Mouse (Mus musculus): ENCODE measurements around the gene Smim22. TPM values are rescaled to one million over a fixed set of nuclear protein-coding genes. Genes with fewer than 3 reads are reported as not detected.

Smim22 gene
- polyA plus RNA-seq, 1 experiment from 2014 or later, result 1.3 TPM

- Histone ChIP-seq H3K9me3 (ENCODE audit: control insufficient read depth, low read length) (no peaks in the 10 kb centered on the region), H3K4me2 (ENCODE audit: low read length) (no peak overlapping the region), H3K4me1 (replicated peaks; ENCODE audit: control insufficient read depth, insufficient read depth, low read length) (peaks cover 7% of the 10 kb centered on the region), H3K9ac (replicated peaks; ENCODE audit: low read depth, low read length) (no peak overlapping the region), H3K36me3 (ENCODE audit: control insufficient read depth, insufficient read depth) (no peaks in the 10 kb centered on the region), H3K27ac (ENCODE audit: low read length) (no peak overlapping the region), H3K27me3 (replicated peaks; ENCODE audit: control insufficient read depth, insufficient read depth, low read length) (no peaks in the 10 kb centered on the region), H3K4me3 (replicated peaks; ENCODE audit: low read length) (no peak overlapping the region)
- no peak for ATAC-seq
- 84% methylated on average over 5 of the region's 5 CpGs for WGBS
Measured at GRCm38 (mm10) chr16:4969055-4969843, 37.8 kb upstream of the Smim22 start.

GRCm38 (mm10) chr16:4971626-4972025 lies 35.5 kb upstream of the Smim22 start:
- H3K27ac ChIP-seq (ENCODE audit: low read length), result no peak overlapping the region
- 85% methylated on average over 4 of the region's 4 CpGs for WGBS
- H3K9me3 ChIP-seq (ENCODE audit: control insufficient read depth, low read length), result no peaks in the 10 kb centered on the region
- ATAC-seq, result no peak
- H3K4me2 ChIP-seq (ENCODE audit: low read length), result no peak overlapping the region
- H3K4me1 ChIP-seq (replicated peaks; ENCODE audit: control insufficient read depth, insufficient read depth, low read length), result no peaks in the 10 kb centered on the region
- H3K9ac ChIP-seq (replicated peaks; ENCODE audit: low read depth, low read length), result no peak overlapping the region
- no peaks in the 10 kb centered on the region for H3K27me3 ChIP-seq (replicated peaks; ENCODE audit: control insufficient read depth, insufficient read depth, low read length)
- H3K4me3 ChIP-seq (replicated peaks; ENCODE audit: low read length), result no peak overlapping the region
- no peaks in the 10 kb centered on the region for H3K36me3 ChIP-seq (ENCODE audit: control insufficient read depth, insufficient read depth)

GRCm38 (mm10) chr16:4974521-4974920 lies 32.6 kb upstream of the Smim22 start:
- no peak overlapping the region for H3K4me2 ChIP-seq (ENCODE audit: low read length)
- no peak overlapping the region for H3K9ac ChIP-seq (replicated peaks; ENCODE audit: low read depth, low read length)
- no peak overlapping the region for H3K4me3 ChIP-seq (replicated peaks; ENCODE audit: low read length)
- H3K9me3 ChIP-seq (ENCODE audit: control insufficient read depth, low read length), result no peaks in the 10 kb centered on the region
- no peak overlapping the region for H3K27ac ChIP-seq (ENCODE audit: low read length)
- H3K36me3 ChIP-seq (ENCODE audit: control insufficient read depth, insufficient read depth), result no peaks in the 10 kb centered on the region
- no peaks in the 10 kb centered on the region for H3K4me1 ChIP-seq (replicated peaks; ENCODE audit: control insufficient read depth, insufficient read depth, low read length)
- ATAC-seq, result no peak
- no peaks in the 10 kb centered on the region for H3K27me3 ChIP-seq (replicated peaks; ENCODE audit: control insufficient read depth, insufficient read depth, low read length)
- 63% methylated on average over 5 of the region's 5 CpGs for WGBS

- Histone ChIP-seq H3K4me2 (ENCODE audit: low read length) (no peak overlapping the region), H3K4me3 (replicated peaks; ENCODE audit: low read length) (no peak overlapping the region), H3K4me1 (replicated peaks; ENCODE audit: control insufficient read depth, insufficient read depth, low read length) (no peaks in the 10 kb centered on the region), H3K9me3 (ENCODE audit: control insufficient read depth, low read length) (no peaks in the 10 kb centered on the region), H3K9ac (replicated peaks; ENCODE audit: low read depth, low read length) (no peak overlapping the region), H3K27ac (ENCODE audit: low read length) (no peak overlapping the region), H3K27me3 (replicated peaks; ENCODE audit: control insufficient read depth, insufficient read depth, low read length) (no peaks in the 10 kb centered on the region), H3K36me3 (ENCODE audit: control insufficient read depth, insufficient read depth) (no peaks in the 10 kb centered on the region)
- ATAC-seq, result no peak
- WGBS, result 71% methylated on average over 2 of the region's 2 CpGs
Measured at GRCm38 (mm10) chr16:4976180-4976579, 30.9 kb upstream of the Smim22 start.

- H3K9me3 ChIP-seq (ENCODE audit: control insufficient read depth, low read length), result no peaks in the 10 kb centered on the region
- H3K4me3 ChIP-seq (replicated peaks; ENCODE audit: low read length), result no peak overlapping the region
- no peak for ATAC-seq
- no peak overlapping the region for H3K9ac ChIP-seq (replicated peaks; ENCODE audit: low read depth, low read length)
- no peak overlapping the region for H3K27ac ChIP-seq (ENCODE audit: low read length)
- H3K36me3 ChIP-seq (ENCODE audit: control insufficient read depth, insufficient read depth), result no peaks in the 10 kb centered on the region
- H3K4me1 ChIP-seq (replicated peaks; ENCODE audit: control insufficient read depth, insufficient read depth, low read length), result no peaks in the 10 kb centered on the region
- 69% methylated on average over 5 of the region's 5 CpGs for WGBS
- H3K27me3 ChIP-seq (replicated peaks; ENCODE audit: control insufficient read depth, insufficient read depth, low read length), result no peaks in the 10 kb centered on the region
- H3K4me2 ChIP-seq (ENCODE audit: low read length), result no peak overlapping the region
Measured at GRCm38 (mm10) chr16:4978275-4979051, 28.6 kb upstream of the Smim22 start.

GRCm38 (mm10) chr16:4979755-4980380 lies 27.2 kb upstream of the Smim22 start:
- Histone ChIP-seq H3K9me3 (ENCODE audit: control insufficient read depth, low read length) (no peaks in the 10 kb centered on the region), H3K4me3 (replicated peaks; ENCODE audit: low read length) (no peak overlapping the region), H3K36me3 (ENCODE audit: control insufficient read depth, insufficient read depth) (no peaks in the 10 kb centered on the region), H3K4me2 (ENCODE audit: low read length) (no peak overlapping the region), H3K27ac (ENCODE audit: low read length) (no peak overlapping the region), H3K4me1 (replicated peaks; ENCODE audit: control insufficient read depth, insufficient read depth, low read length) (no peaks in the 10 kb centered on the region), H3K9ac (replicated peaks; ENCODE audit: low read depth, low read length) (no peak overlapping the region), H3K27me3 (replicated peaks; ENCODE audit: control insufficient read depth, insufficient read depth, low read length) (no peaks in the 10 kb centered on the region)
- no peak for ATAC-seq
- 73% methylated on average over 4 of the region's 4 CpGs for WGBS

- no peak for ATAC-seq
- Histone ChIP-seq H3K9ac (replicated peaks; ENCODE audit: low read depth, low read length) (no peak overlapping the region), H3K4me3 (replicated peaks; ENCODE audit: low read length) (no peak overlapping the region), H3K9me3 (ENCODE audit: control insufficient read depth, low read length) (no peaks in the 10 kb centered on the region), H3K36me3 (ENCODE audit: control insufficient read depth, insufficient read depth) (no peaks in the 10 kb centered on the region), H3K4me1 (replicated peaks; ENCODE audit: control insufficient read depth, insufficient read depth, low read length) (no peaks in the 10 kb centered on the region), H3K4me2 (ENCODE audit: low read length) (no peak overlapping the region), H3K27ac (ENCODE audit: low read length) (no peak overlapping the region), H3K27me3 (replicated peaks; ENCODE audit: control insufficient read depth, insufficient read depth, low read length) (no peaks in the 10 kb centered on the region)
- 89% methylated on average over 12 of the region's 12 CpGs for WGBS
Measured at GRCm38 (mm10) chr16:4984717-4985116, 22.4 kb upstream of the Smim22 start.

GRCm38 (mm10) chr16:4993276-4993675 lies 13.8 kb upstream of the Smim22 start:
- no peak for ATAC-seq
- Histone ChIP-seq H3K4me2 (ENCODE audit: low read length) (no peak overlapping the region), H3K4me1 (replicated peaks; ENCODE audit: control insufficient read depth, insufficient read depth, low read length) (no peaks in the 10 kb centered on the region), H3K9ac (replicated peaks; ENCODE audit: low read depth, low read length) (no peak overlapping the region), H3K4me3 (replicated peaks; ENCODE audit: low read length) (no peak overlapping the region), H3K36me3 (ENCODE audit: control insufficient read depth, insufficient read depth) (no peaks in the 10 kb centered on the region), H3K9me3 (ENCODE audit: control insufficient read depth, low read length) (no peaks in the 10 kb centered on the region), H3K27ac (ENCODE audit: low read length) (no peak overlapping the region), H3K27me3 (replicated peaks; ENCODE audit: control insufficient read depth, insufficient read depth, low read length) (no peaks in the 10 kb centered on the region)
- 74% methylated on average over 4 of the region's 4 CpGs for WGBS

GRCm38 (mm10) chr16:4997553-4997952 lies 9.5 kb upstream of the Smim22 start, which contains the start of gene Sept12:
Gene Sept12, minus strand, starts transcription at chr16:4997852.
- Histone ChIP-seq H3K4me1 (replicated peaks; ENCODE audit: control insufficient read depth, insufficient read depth, low read length) (no peaks in the 10 kb centered on the region), H3K9ac (replicated peaks; ENCODE audit: low read depth, low read length) (no peak within 1 kb of the TSS), H3K27me3 (replicated peaks; ENCODE audit: control insufficient read depth, insufficient read depth, low read length) (0 out of 2 replicates have a peak, but pooled peaks cover 2% of the 10 kb centered on the region), H3K36me3 (ENCODE audit: control insufficient read depth, insufficient read depth) (no peaks in the 10 kb centered on the region), H3K4me2 (ENCODE audit: low read length) (no peak within 1 kb of the TSS), H3K4me3 (replicated peaks; ENCODE audit: low read length) (no peak within 1 kb of the TSS), H3K27ac (ENCODE audit: low read length) (no peak within 1 kb of the TSS), H3K9me3 (ENCODE audit: control insufficient read depth, low read length) (no peaks in the 10 kb centered on the region)
- WGBS, result 60% methylated on average over 3 of the region's 3 CpGs
- no peak for ATAC-seq

Data from forebrain, embryonic 16.5 days (tissue).